17 mouse cellular contexts compared by ENCODE assay signal in the genomic region with DNA sequence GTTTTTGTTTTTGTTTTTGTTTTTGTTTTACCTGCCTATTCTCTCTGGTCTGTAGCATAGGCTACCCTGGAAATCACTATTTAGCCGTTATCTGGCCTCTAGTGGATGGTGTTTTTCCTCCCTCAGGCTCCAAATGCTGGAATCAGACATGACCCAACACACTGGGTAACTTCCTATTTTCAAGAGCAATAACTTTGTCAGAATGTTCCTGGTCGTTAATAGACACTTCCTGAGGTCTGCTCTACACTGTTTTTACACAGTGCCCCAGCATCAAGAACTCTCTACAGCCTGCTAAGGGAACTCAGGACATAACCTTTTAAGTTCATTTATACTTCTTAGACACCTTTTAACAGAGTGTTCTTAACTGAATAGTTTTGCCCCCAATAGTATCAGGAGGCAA.
DNase-seq lines count a peak whose midpoint lies in the region; ATAC-seq and TF ChIP-seq lines count a peak whose summit lies in the region.
"Had no signal": no experiment of that assay in that cellular context is flagged by ENCODE, and none has a peak within 500 bp of the region (broad histone marks: within the 10 kb centered on the region; RNA-seq: fewer than 3 reads in every experiment).

No protein-coding gene starts in this region.

- H3K4me3 ChIP-seq in heart, embryonic 13.5 days: no peak overlapping the region
- H3K4me3 ChIP-seq in heart, embryonic 12.5 days: no peak overlapping the region
- H3K4me3 ChIP-seq in lung, embryonic 15.5 days: no peak overlapping the region
- H3K4me3 ChIP-seq in intestine, embryonic 15.5 days (replicated peaks): no peak overlapping the region
- H3K4me3 ChIP-seq in stomach, embryonic 16.5 days (replicated peaks; ENCODE audit: low read length): no peak overlapping the region
- H3K4me3 ChIP-seq in liver, postnatal 0 days (ENCODE audit: low read depth, low read length): no peak overlapping the region
- H3K4me3 ChIP-seq in hindbrain, embryonic 14.5 days (replicated peaks; ENCODE audit: low read length): no peak overlapping the region
- H3K4me3 ChIP-seq: hindbrain, embryonic 15.5 days; limb, embryonic 12.5 days had no signal

- no peaks in the 10 kb centered on the region for H3K36me3 ChIP-seq in heart, embryonic 13.5 days
- no peaks in the 10 kb centered on the region for H3K36me3 ChIP-seq in heart, embryonic 12.5 days
- H3K36me3 ChIP-seq in lung, embryonic 15.5 days: no peaks in the 10 kb centered on the region
- no peaks in the 10 kb centered on the region for H3K36me3 ChIP-seq in intestine, embryonic 15.5 days
- H3K36me3 ChIP-seq in stomach, embryonic 16.5 days (ENCODE audit: control insufficient read depth, insufficient read depth, low read length): no peaks in the 10 kb centered on the region
- no peaks in the 10 kb centered on the region for H3K36me3 ChIP-seq in liver, postnatal 0 days (replicated peaks; ENCODE audit: insufficient read depth, low read length)
- H3K36me3 ChIP-seq in hindbrain, embryonic 14.5 days (replicated peaks; ENCODE audit: control insufficient read depth, insufficient read depth): no peaks in the 10 kb centered on the region
- H3K36me3 ChIP-seq: hindbrain, embryonic 15.5 days; limb, embryonic 12.5 days had no signal

- WGBS in heart, embryonic 13.5 days: 54% methylated on average over 2 of the region's 2 CpGs
- WGBS in heart, embryonic 12.5 days: 43% methylated on average over 2 of the region's 2 CpGs
- 25% methylated on average over 2 of the region's 2 CpGs for WGBS in lung, embryonic 15.5 days
- 48% methylated on average over 2 of the region's 2 CpGs for WGBS in intestine, embryonic 15.5 days
- WGBS in stomach, embryonic 16.5 days: 41% methylated on average over 2 of the region's 2 CpGs
- WGBS in liver, postnatal 0 days (ENCODE audit: insufficient replicate concordance): 22% methylated on average over 2 of the region's 2 CpGs
- WGBS in hindbrain, embryonic 14.5 days: 79% methylated on average over 2 of the region's 2 CpGs

- no peak overlapping the region for H3K9ac ChIP-seq in heart, embryonic 13.5 days
- no peak overlapping the region for H3K9ac ChIP-seq in heart, embryonic 12.5 days
- H3K9ac ChIP-seq in lung, embryonic 15.5 days: no peak overlapping the region
- no peak overlapping the region for H3K9ac ChIP-seq in intestine, embryonic 15.5 days
- no peak overlapping the region for H3K9ac ChIP-seq in stomach, embryonic 16.5 days (ENCODE audit: low read length)
- no peak overlapping the region for H3K9ac ChIP-seq in liver, postnatal 0 days (replicated peaks)
- no peak overlapping the region for H3K9ac ChIP-seq in hindbrain, embryonic 14.5 days
- H3K9ac ChIP-seq: forebrain, postnatal 0 days; hindbrain, embryonic 15.5 days; limb, embryonic 12.5 days; liver, embryonic 14.5 days had no signal

- H3K27ac ChIP-seq in heart, embryonic 13.5 days (replicated peaks): peak overlapping the region; percentile 63
- no peak overlapping the region for H3K27ac ChIP-seq in heart, embryonic 12.5 days (ENCODE audit: poor library complexity, severe bottlenecking)
- peak overlapping the region; percentile 87 for H3K27ac ChIP-seq in lung, embryonic 15.5 days
- H3K27ac ChIP-seq in intestine, embryonic 15.5 days: peak overlapping the region; percentile 33
- H3K27ac ChIP-seq in stomach, embryonic 16.5 days (ENCODE audit: low read length): peak overlapping the region; percentile 79
- H3K27ac ChIP-seq in liver, postnatal 0 days (ENCODE audit: low read depth): no peak overlapping the region
- H3K27ac ChIP-seq in hindbrain, embryonic 14.5 days: no peak overlapping the region
- H3K27ac ChIP-seq: hindbrain, embryonic 15.5 days; liver, embryonic 14.5 days had no signal

- no peak for TF ChIP-seq EP300 in liver, postnatal 0 days (IDR thresholded peaks at IDR 0.05; ENCODE audit: low read depth)

- no peak for TF ChIP-seq CTCF in liver, postnatal 0 days (IDR thresholded peaks at IDR 0.05; ENCODE audit: low read depth)

- DNase-seq in lung, postnatal 4 days: no peak
- no peak for DNase-seq in liver, postnatal 0 days
- no peak for DNase-seq in hindbrain, embryonic 14.5 days (ENCODE audit: low spot score)
- DNase-seq: adrenal gland, adult 8-10 months; cerebellum, adult 11 months; forebrain, postnatal 0 days; layer of hippocampus, adult 9-11 months; thymus, postnatal 25 days had no signal

- peaks cover 28% of the 10 kb centered on the region for H3K4me1 ChIP-seq in heart, embryonic 13.5 days
- H3K4me1 ChIP-seq in heart, embryonic 12.5 days (replicated peaks): peaks cover 13% of the 10 kb centered on the region
- H3K4me1 ChIP-seq in lung, embryonic 15.5 days: peaks cover 68% of the 10 kb centered on the region
- peaks cover 11% of the 10 kb centered on the region for H3K4me1 ChIP-seq in intestine, embryonic 15.5 days (replicated peaks)
- H3K4me1 ChIP-seq in stomach, embryonic 16.5 days (ENCODE audit: control insufficient read depth, insufficient read depth, low read length): peaks cover 27% of the 10 kb centered on the region
- peaks cover 9% of the 10 kb centered on the region for H3K4me1 ChIP-seq in liver, postnatal 0 days (ENCODE audit: insufficient read depth)
- 0 out of 2 replicates have a peak, but pooled peaks cover 9% of the 10 kb centered on the region for H3K4me1 ChIP-seq in hindbrain, embryonic 14.5 days (replicated peaks; ENCODE audit: control insufficient read depth, insufficient read depth, low read length)

- H3K4me2 ChIP-seq in heart, embryonic 13.5 days: no peak overlapping the region
- H3K4me2 ChIP-seq in heart, embryonic 12.5 days: no peak overlapping the region
- no peak overlapping the region for H3K4me2 ChIP-seq in lung, embryonic 15.5 days
- H3K4me2 ChIP-seq in intestine, embryonic 15.5 days (replicated peaks): no peak overlapping the region
- H3K4me2 ChIP-seq in stomach, embryonic 16.5 days (ENCODE audit: low read depth, low read length): no peak overlapping the region
- H3K4me2 ChIP-seq in liver, postnatal 0 days (ENCODE audit: low read depth, low read length): no peak overlapping the region
- H3K4me2 ChIP-seq in hindbrain, embryonic 14.5 days (replicated peaks): no peak overlapping the region
- H3K4me2 ChIP-seq: hindbrain, embryonic 15.5 days; limb, embryonic 12.5 days had no signal

- ATAC-seq in heart, embryonic 13.5 days (ENCODE audit: extremely low read depth, insufficient number of reproducible peaks, low FRiP score, low TSS enrichment): no peak
- ATAC-seq in heart, embryonic 12.5 days (ENCODE audit: insufficient number of reproducible peaks, low FRiP score): no peak
- no peak for ATAC-seq in lung, embryonic 15.5 days (ENCODE audit: borderline replicate concordance, extremely low read depth, low FRiP score, low TSS enrichment)
- no peak for ATAC-seq in intestine, embryonic 15.5 days
- no peak for ATAC-seq in stomach, embryonic 16.5 days (ENCODE audit: insufficient read depth, low FRiP score)
- no peak for ATAC-seq in liver, postnatal 0 days
- ATAC-seq in hindbrain, embryonic 14.5 days (ENCODE audit: low FRiP score): no peak
- ATAC-seq: CD4-positive, CD25-positive, alpha-beta regulatory T cell, adult 4 months had no signal

- no peaks in the 10 kb centered on the region for H3K27me3 ChIP-seq in heart, embryonic 13.5 days (replicated peaks)
- H3K27me3 ChIP-seq in heart, embryonic 12.5 days (replicated peaks): no peaks in the 10 kb centered on the region
- no peaks in the 10 kb centered on the region for H3K27me3 ChIP-seq in lung, embryonic 15.5 days
- H3K27me3 ChIP-seq in intestine, embryonic 15.5 days (replicated peaks): no peaks in the 10 kb centered on the region
- H3K27me3 ChIP-seq in stomach, embryonic 16.5 days (ENCODE audit: control insufficient read depth, insufficient read depth, low read length): no peaks in the 10 kb centered on the region
- no peaks in the 10 kb centered on the region for H3K27me3 ChIP-seq in liver, postnatal 0 days (ENCODE audit: insufficient read depth, low read length)
- H3K27me3 ChIP-seq in hindbrain, embryonic 14.5 days (ENCODE audit: control insufficient read depth, insufficient read depth, low read length): no peaks in the 10 kb centered on the region
- H3K27me3 ChIP-seq: hindbrain, embryonic 15.5 days had no signal

- H3K9me3 ChIP-seq in heart, embryonic 13.5 days: no peaks in the 10 kb centered on the region
- H3K9me3 ChIP-seq in heart, embryonic 12.5 days (replicated peaks): no peaks in the 10 kb centered on the region
- H3K9me3 ChIP-seq in lung, embryonic 15.5 days: no peaks in the 10 kb centered on the region
- H3K9me3 ChIP-seq in intestine, embryonic 15.5 days: no peaks in the 10 kb centered on the region
- H3K9me3 ChIP-seq in stomach, embryonic 16.5 days (replicated peaks; ENCODE audit: control insufficient read depth, low read length): no peaks in the 10 kb centered on the region
- no peaks in the 10 kb centered on the region for H3K9me3 ChIP-seq in liver, postnatal 0 days (ENCODE audit: low read length)
- H3K9me3 ChIP-seq in hindbrain, embryonic 14.5 days (ENCODE audit: control insufficient read depth, low read length): no peaks in the 10 kb centered on the region
- H3K9me3 ChIP-seq: hindbrain, embryonic 15.5 days; limb, embryonic 12.5 days had no signal

Comparison
In these comparisons a context has a peak if more than half of its experiments do, and no peak if none do; other contexts are left out.
1. H3K27ac ChIP-seq: peak in heart, embryonic 13.5 days (single experiment), lung, embryonic 15.5 days (single experiment), intestine, embryonic 15.5 days (single experiment) and stomach, embryonic 16.5 days (single experiment); none in heart, embryonic 12.5 days (single experiment), liver, postnatal 0 days (single experiment) and hindbrain, embryonic 14.5 days (single experiment).